Mouse (Mus musculus): ENCODE data around the gene Tubgcp4.

Tubgcp4 gene

DNA sequence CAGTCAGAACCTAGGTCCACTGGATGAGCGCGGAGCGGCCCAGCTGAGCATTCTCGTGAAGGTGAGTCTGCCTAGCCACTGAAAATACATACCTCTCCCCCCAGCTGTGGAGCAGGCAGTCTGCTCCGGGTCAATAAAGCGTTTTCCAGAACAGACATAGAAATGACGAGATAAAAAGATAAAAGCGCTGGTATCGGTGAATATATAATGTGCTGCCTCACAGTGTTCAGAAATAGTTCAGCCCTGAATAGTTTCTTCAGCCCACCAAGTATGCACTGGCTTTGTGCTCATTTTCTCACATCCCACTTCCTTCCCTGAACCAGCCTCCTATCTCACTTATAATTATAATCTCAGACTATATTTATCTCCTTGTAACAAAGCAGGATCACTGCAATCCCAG lies 25.0 kb downstream of the Tubgcp4 start:
- in situ Hi-C loops (cut with MboI, MseI): no loop called here

GRCm38 (mm10) chr2:121204276-121204675 lies 33.8 kb downstream of the Tubgcp4 start:
- in situ Hi-C loops (cut with MboI, MseI): no loop called here

DNA sequence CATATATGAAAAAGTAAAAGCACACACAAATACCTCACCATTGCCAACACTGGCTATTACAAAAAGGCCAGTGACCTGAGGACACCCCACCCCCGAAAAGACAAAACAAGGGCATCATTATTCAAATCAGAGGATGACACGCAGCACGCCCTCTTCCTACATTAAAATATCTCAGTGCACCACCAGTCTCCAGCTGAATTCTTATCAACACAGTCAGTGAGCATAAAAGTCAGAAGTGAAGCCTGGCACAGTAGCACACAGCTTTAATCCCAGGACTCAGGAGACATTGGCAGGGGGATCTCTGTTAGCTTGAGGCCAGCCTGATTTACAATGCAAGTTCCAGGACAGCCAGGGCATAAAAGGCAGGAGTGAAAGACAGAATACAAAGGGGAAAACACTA lies 36.1 kb downstream of the Tubgcp4 start:
- in situ Hi-C loops (cut with MboI, MseI): no loop called here

GRCm38 (mm10) chr2:121214491-121214890 lies 44.0 kb downstream of the Tubgcp4 start:
- in situ Hi-C loops (cut with MboI, MseI): no loop called here

GRCm38 (mm10) chr2:121219177-121219576 lies 48.7 kb downstream of the Tubgcp4 start:
- in situ Hi-C loops (cut with MboI, MseI): no loop called here

GRCm38 (mm10) chr2:121219994-121220393 lies 49.5 kb downstream of the Tubgcp4 start:
- in situ Hi-C loops (cut with MboI, MseI): no loop called here

DNA sequence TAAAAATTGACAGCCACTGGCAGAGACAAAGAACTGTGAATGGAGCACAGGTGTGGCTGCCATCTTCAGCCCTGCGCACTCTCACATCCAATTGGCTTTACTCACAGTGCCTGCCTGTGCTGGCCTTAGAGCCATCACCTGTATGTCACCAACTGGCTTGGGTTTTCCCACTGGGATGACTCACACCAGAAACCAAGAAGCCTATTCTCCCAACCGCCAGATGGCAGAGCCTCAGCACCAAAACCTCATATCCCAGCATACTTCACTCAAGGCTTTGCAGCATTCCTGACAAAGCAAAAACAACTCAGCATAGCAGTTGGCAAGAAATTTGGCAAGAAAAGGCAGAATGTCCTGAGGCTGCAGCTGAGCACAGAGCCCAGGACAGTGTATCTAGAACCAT lies 52.6 kb downstream of the Tubgcp4 start:
- in situ Hi-C loops (cut with MboI, MseI): no loop called here

- in situ Hi-C loops (cut with MboI, MseI): no loop called here
Measured at GRCm38 (mm10) chr2:121228135-121228534, 57.7 kb downstream of the Tubgcp4 start.

DNA sequence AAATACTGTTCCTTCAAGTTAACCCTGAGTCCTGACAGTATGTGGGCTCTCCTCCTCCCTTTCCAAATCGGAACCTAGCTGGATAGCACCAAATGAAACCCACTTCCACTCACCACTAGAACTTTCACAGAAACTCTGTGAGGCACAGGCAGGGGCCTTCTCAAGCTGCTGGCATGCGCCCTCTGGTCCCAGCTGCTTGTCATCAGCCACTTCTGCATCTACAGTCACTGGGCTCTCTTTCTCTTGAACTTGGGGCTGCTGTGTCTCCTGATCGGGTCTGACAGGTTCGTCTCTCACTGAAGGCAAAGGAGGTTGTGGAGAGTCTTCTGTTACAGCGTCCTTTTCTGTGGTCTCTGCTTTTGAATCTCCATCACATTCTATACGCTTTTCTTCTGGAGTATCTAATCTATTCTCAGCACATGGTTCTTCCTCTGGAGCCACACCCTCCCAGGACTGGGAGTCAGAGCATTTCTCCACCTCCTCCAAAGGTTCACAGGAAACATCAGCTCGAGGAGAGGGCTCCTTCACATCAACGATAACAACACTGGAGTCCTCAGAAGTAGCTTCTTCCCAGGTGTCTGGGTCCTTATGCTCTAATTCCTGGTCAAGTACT lies 65.1 kb downstream of the Tubgcp4 start:
- in situ Hi-C loops (cut with MboI, MseI): no loop called here

GRCm38 (mm10) chr2:121239426-121239825 lies 69.0 kb downstream of the Tubgcp4 start:
- in situ Hi-C loops (cut with MboI, MseI): no loop called here

DNA sequence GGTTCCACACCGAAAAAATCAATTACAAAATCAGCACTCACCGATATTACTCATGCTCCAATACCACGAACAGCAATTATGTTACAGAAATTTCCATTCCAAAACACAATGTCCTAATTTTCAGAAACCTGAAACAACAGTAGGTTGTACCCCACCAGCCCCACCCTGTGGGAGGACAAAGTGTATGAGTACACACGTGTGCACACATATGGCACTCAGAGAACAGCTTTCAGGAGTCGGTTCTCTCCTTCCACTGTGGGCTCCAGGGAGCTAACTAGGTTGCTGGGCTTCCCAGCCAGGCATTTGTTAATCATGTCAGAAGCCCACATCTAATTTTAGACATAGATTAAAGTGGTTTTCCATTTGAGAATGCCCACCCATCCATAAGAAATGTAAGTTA lies 73.6 kb downstream of the Tubgcp4 start:
- in situ Hi-C loops (cut with MboI, MseI): no loop called here
